Mouse (Mus musculus) heart, adult 9 months (tissue): ENCODE measurements around the gene Rnf224.
"Not testable (repeated sequence)": the region's sequence is repeated elsewhere in the genome, so short reads cannot be mapped to it uniquely, and the experiment has no call there.

Source experiments
- DNase-seq, 2 experiments: peaks; one replicate each; pipeline ENCODE4 v3.0.0; 2022; ENCODE audit warnings: low spot score in 2 of 2

The Rnf224 gene

DNA sequence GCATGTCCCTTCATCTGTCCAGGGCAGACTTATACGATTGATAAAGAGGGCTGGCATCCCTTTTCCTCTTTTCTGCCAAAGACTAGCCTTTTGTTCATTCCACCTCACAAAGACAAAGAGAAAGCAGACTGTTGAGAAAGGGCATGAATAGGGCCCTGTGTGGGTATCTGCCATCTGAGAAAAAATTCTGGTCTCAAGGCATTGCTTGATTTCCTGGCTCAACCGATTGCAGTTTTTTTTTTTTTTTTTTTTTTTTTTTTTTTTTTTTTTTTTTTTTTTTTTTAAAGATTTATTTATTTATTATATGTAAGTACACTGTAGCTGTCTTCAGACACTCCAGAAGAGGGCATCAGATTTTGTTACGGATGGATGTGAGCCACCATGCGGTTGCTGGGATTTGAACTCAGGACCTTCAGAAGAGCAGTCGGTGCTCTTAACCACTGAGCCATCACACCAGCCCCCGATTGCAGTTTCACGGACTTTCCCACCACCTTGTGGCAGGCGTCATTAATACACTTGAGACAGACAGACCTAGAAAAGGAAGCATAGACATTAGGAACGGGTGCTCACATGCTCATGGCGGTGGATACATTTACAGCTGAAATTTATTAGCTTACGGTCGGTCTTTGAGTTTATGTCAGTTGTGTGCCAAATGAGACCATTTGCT lies 20.0 kb upstream of the Rnf224 start:
- DNase-seq, result not testable (repeated sequence)

DNA sequence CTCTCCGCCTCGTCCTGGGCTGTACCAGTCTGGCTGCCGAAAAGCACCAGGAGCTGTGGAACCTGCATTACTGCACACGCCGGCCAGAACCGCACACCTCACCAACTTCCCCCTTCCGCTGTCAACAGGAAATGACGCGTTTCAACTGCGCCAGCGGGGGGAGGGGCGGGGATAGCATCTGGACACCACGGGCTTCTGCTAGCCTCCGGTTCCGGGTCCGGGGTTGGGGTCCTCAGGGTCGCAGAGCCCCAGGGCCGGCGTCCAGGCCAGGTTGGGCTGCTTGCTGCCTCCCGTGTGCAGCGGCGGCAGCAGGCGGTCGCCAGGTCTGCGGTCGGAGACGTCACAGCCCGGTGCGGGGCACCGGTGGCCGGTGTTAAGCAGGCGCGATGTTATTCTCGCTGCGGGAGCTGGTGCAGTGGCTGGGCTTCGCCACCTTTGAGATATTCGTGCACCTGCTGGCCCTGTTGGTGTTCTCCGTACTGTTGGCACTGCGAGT lies 18.7 kb upstream of the Rnf224 start, which contains the start of gene Tmem203:
TSS of gene Tmem203 (plus strand) at position 156 of the 496 bp plus-strand sequence.
- DNase-seq, result peak; percentile 82 to 85

DNA sequence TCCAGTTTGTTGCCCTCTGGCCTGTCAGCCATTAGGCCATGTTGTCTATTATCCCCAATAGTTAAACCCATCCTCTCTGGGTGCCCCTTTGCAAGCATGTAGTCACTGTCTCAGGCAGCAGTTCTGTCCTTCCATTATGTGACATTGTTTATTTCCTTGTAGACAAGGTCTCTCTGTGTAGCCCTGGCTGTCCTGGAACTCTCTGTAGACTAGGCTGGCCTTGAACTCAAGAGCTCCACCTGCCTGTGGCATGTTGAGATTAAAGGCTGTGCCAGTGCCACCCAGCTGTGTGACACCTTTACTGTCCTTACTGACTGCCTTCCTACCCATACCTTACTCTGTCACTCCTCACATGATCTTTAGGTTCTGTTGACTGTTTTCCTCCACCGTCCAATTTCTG lies 15.7 kb upstream of the Rnf224 start:
- no peak for DNase-seq

DNA sequence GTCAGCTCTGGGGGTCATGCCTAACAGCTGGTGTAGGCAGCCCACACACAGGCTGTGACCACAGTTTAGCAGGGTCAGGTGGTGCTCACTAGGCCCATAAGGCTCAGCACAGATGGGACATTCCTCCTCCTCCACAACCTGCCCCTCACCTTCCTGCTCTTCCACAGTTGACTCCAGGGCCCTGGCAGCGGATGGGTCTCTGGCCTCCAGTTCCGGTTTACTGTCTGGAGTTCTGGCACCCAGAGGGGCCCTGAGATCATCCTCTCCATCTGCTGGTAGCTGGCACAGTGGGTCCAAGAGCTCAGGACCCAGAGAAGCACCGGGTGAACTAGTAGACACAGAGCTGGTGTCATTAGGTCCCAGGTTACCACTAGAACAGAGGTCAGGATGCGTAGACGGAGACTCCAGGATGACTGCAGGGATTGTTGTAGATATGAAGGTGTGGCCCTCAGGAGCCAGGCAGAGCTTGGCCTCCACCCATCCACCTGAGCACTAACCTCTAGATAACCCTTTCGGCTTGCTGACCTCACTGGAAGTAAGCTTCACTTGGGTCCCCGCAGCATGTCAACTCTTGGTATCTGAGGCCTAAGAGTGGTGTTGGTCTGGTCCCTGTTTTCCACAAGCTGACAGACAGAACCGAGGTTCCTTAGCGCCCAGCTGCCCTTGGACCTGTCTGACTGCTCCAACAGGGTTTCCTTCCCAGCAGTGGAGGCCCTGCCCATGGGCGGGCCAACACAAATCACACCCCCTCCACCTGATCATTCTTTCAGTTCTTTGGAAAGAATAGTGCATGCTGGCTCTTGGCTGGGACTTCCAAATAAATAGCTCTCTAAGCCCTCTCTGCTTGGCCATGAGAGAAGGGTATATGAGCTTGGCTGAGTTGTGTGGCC lies 9.8 kb upstream of the Rnf224 start, which contains the start of gene AL732309.1:
TSS of gene AL732309.1 (minus strand) at position 681 of the 890 bp plus-strand sequence.
- DNase-seq, result no peak

DNA sequence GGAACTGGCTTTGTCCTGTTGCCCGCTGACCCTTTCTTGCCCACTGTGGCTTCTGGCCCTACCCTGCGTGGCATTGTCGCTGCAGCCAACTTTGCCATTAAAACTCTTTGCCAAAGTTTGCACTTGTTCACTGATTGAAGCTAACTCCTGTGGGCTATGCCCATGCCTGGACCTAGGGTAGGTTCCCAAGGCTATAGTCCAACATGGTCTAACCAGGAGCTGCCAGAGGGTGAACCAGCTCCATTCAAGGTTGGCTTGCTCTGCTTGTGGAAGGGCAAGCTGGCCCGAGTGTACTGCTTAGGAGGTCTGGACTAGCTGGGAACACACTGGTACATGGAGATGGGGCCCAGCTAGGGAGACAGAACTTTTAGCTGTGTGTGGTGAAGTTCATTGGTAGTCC lies 7.6 kb upstream of the Rnf224 start:
- DNase-seq, result no peak

DNA sequence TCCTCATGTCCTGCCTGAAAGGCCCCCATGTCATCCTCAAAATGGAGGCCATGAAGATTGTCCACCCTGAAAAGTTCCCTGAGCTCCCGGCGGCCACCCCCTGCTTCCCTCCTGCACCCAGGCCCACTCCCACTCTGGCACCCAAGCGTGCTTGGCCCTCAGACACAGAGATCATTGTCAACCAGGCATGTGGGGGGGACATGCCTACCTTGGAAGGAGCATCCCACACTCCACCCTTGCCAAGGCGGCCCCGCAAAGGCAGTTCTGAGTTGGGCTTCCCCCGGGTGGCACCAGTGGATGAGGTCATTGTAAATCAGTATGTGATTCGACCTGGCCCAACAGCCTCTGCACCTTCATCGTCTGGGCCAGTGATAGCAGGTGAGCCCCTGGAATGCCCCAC lies 6.8 kb upstream of the Rnf224 start:
- DNase-seq, result no peak

DNA sequence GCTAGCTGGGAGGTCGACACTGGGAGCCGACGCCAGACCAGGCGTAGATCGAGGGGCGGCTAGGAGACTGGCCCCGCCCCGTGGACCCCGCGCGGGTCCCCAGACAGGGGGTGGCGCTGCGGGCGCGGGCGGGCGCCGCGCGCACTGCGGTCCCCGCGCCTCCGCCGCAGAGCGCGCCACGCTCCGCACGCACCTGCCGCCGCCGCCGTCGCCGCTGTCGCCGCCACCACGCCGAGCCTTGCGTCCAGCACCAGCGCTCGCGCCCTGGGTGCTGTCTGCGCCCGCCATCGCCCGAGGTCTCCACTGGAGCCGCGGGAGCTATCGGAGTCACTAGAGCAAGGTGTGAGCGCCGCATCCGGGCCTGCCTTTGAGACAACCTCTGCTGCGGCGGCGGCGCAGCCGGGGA lies 5.5 kb upstream of the Rnf224 start, which contains the start of the genes Rnf208 and Cysrt1:
TSS of gene Rnf208 (plus strand) at position 155 of the 406 bp plus-strand sequence.
TSS of gene Cysrt1 (minus strand) at position 352 of the 406 bp plus-strand sequence.
- no peak for DNase-seq

DNA sequence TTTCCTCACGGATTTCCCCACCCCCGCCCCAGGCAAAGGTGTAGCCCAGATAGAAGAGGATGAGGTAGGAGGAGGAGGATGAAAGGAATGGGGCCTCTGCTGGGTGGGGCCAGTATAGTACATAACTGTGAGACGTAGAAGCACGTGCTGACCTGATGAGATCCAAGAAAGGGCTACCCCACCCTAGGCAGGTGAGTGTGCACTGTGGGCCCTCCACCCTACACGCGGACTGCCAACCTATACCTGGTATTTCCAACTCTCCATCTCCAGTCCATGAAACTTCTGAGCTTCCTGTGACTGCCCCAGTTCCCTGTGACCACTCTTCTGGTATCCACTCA lies 4.8 kb upstream of the Rnf224 start:
- no peak for DNase-seq

DNA sequence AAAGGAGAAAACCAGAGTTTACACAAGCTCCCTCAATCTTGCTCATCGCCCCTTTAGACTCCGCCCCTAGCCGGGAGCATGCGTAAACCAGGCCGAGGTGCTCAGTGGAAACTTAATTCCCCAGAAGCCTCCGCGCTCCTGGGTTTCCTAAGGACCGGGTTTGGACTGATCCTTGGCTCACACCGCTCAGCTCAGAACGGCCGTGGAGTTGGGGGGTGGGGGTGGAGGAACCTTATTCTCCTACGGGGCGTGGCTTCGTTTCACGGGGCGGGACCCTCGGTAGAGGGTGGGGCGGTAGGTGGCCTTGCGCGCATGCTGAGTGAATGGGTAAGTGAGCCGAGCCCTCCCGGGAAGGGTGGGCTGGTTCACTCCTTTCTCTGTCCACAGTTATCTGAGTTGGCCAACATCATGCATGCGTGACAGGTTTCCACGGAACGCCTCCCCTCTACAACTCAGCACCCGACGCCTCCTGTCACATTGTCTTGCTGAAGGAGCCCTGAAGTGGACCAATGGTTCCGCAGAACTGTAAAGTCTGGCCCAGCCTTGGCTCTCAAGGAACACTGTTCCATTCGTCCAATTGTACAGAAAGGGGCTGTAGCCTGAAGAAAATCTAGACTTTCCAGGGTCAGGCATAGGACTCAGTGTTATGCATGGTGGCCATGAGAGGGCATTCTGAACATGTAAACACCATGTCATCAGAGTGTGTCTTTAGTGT lies 4.3 kb upstream of the Rnf224 start:
- DNase-seq, result peak; percentile 57 to 60

DNA sequence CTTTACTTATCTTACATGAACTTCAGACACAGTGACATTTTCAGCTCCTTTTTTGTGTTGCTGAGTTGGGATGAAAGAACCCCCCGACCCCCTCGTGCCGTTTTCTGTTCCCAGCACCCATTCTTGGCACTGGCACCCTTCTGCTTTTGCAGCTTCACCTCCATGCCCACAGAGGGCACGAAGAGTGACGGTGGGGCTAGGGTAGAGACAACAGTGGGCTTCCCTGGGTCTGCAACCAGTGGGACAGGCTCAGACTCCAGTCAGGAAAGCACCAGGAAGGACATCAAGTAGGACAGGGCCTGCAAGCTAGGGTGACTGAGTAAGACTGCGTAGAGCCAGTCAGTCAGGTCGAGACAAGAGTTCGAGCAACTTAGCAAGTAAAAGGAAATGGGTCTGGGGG lies 3.7 kb upstream of the Rnf224 start:
- no peak for DNase-seq

DNA sequence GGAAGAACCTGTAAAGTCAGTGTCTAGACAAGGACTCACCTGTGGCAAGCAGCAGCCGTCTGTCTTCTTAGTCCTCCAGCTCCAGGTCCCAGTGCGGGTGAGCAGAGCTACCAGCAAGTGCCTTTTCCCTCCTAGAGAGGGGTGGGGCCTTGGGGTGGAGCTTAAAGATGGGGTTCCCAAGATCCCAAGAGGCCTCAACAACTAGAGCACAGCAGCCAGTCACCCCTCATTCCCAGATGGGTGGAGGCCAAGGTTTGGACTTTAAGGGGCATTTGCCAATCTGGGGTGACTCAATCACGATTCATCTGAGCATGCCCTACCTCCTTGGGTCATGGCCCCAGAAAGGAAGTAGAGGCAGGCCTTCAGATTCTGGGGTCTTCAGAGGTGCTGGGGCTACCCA lies 3.2 kb upstream of the Rnf224 start:
- DNase-seq, result no peak

DNA sequence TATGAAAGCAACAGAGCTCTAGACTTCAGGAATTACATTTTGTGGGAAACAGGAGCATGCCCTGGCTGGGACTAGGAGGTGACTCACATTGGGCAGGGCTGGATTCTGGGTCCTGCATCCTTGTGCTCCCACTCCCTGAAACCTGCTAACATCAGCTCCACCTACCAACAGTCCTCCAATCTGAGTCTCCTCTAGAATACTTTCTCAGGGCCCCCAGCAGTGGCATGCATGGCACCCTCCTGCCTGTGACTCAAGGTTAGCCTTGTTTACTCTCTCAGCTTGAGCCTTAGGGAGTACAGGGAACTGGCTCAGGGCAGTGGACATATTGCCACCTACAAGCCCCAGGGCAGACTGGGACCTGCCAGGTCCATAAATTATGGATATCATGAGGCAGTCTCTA lies 1.5 kb upstream of the Rnf224 start:
- no peak for DNase-seq

DNA sequence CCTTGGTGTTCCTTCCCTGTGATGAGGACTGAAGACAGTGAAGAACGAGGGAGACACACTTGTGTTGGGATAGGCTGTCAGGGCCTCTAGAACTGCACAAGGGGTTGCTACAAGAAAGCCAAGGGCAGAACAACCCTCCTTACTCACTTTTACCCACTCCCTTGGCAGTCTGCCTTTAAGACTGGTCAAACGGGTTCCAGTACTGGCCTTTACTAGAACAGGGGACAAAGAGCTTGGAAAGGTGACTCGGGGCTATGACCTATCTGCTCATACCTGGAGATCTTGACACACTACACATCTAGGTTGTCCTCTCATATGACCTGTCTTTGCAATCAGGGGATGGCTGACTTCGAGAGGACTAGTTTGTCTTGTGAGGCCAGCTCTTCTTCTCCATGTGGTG lies 935 bp upstream of the Rnf224 start:
- no peak for DNase-seq

DNA sequence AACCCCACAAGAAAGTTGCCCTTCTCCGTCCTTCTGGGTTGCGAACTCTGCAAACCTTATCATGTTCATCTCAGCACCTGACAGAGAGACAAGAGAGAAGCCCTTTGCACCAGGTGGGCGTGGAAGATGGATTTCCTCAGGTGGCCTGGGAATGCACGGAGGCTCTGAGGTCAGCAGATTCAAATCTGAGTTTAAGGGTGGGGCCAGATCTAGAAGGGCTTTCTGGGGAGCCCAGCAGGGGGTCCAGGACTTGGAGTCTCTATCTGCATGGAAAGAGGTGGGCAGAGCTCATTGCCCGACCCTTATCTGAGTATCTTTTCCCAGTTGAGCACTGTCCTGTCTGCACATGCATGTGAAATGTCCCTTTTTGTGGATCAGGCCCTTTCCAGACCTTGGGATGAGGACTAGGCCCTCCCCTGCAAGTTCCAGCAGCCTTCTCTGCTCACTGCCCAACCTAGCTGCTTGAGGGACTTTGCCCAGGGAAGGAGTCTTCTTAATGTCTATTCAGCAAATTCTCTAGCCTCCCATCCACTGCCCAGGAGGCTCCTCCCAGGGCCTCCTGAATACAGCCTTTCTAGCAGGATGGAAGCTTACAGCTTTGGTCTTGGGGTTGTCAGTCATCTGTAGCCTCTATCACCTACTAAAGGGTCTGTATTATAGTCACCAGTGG lies 1.9 kb downstream of the Rnf224 start:
- no peak for DNase-seq

DNA sequence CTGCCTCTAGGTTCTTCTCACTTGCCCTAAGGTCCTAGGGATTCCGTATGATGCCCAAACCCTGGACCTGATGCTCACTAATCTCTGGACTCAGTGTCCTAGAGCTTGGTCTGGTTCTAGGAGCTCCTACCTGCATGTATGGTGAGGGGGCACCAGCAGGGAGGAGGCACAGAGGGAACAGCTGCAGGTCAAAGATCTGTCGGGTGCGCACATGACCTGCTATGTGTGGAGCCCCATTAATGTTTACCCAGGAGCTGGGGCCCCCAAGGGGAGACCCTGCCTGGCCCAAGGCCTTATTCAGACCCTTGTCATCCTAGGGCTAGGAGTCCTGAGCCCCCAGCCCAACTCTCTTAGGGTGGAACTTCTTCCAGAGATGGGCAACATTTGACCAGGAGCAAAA lies 2.5 kb downstream of the Rnf224 start, which contains the start of gene Slc34a3:
TSS of gene Slc34a3 (minus strand) at position 315 of the 400 bp plus-strand sequence.
- no peak for DNase-seq

DNA sequence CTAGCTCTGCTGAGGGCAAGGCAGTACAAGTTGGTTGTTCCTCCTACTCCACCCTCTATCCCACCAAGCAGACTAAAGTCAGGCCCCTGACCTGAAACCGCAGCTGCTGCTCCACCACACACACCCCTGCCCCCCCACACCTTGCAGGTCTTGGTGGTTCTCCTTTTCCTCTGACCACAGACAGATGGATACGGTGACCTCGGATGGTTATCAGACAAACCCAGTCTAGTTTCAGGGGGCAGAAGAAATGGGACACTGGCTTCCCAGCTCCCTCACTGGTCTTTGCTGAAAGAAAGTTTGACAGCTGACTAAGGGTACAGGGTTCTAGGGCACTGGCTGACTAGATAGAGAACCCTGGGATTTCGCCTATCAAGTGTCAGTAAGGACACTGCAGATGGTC lies 3.2 kb downstream of the Rnf224 start:
- no peak for DNase-seq

DNA sequence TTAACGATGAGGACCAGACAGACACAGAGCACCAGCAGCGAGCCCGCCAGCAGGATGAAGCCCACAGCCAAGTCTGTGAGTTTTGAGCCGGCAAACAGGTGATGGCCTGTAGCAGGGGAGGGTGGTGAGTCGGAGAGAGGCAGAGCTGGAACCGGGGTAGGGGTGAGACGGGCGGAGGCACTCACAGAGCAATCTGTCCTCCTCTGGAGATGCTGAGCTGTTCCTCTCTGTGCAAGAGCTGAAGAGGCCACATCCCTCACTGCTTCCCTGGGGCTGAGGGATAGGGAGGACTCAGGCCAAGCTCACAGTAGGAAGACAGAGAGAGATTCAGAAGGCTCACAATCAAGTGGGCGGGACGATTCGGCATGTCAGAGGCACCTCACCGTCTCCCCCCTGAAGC lies 5.5 kb downstream of the Rnf224 start:
- no peak for DNase-seq

DNA sequence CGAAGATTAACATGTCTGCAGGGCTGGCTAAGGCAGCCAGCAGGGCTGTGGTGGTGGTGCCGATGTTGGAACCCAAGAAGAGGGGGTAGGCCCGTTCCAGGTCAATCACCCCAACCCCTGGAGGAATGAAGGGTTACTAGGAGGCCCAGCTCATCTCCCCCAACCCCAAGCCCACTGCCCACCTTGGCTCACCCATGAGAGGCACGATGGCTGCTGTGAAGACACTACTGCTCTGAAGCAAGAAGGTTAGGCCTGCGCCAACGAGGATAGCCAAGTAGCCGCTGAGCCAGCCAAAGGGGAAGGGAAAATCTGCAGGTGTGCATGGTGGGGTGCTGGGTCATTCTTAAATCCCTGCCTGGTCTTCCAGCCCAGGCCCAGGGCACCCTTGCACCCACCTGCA lies 6.0 kb downstream of the Rnf224 start:
- DNase-seq, result no peak

DNA sequence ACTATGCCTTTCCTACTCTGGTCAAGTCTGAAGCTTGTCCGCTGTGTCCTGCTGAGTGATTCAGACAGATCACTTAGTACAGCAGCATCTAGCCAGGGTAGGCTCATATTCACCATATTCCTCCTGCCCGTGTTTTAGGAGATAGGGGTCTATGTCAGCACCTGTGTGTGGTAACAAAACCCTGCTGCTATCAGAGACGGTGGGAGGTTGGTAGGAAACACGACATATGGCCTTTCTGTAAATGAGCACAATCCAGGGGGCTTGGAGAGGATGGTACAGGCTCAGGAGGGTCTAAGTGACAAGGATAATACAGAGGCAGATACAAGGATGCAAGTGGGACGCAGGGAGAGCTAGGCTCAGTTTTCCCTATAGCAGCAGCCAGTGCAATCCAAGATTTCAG lies 7.0 kb downstream of the Rnf224 start:
- DNase-seq, result no peak

DNA sequence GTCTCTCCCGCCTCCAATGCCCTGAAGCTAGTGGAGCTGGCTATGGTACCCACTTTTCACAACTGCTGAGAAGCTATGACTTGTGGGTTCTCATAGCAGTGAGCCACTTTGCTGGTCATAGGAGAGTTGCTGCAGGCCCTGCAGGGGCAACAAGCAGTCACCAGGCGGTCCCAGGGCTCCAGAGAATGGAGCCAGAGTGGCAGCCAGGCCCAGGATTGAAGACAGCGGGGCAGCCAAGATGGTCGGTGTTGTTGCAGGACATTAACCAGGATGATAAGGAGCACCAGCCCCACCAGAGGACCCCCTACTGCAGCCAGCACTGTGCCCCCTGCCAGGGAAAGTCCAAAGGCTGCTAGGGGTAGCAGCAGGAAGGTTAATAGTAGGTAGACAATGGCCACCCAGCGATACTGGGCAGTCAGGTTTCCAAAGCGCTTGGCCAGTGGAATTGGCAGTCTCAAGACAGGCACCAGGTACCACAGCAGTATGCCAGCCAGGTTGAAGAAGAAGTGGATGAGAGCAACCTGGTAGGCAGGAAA lies 7.5 kb downstream of the Rnf224 start:
- no peak for DNase-seq

DNA sequence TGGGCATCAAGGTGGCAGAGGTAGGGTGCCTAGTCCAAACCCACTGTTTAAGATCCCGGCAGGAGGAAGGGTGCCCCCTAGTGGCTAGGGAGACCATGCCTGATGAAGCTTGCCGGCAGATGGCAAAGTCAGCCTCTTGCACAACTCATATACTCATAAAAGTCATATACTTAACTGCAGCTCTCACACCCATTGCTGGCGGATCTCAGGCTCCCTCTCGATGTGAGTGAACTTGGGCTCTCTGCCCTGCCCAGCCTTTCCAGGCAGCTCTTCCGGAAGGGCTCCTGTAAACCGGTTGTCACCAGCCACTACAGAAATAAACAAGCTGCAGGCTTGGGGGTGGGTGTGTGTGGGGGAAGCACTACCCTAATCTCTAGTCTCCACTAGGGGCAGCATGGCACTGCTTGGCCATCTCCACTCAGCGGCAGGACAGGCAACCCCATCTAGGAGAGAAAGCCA lies 8.1 kb downstream of the Rnf224 start:
- DNase-seq, result peak; percentile 90 to 92
